Mouse (Mus musculus): ENCODE measurements at regions not wholly inside any gene's neighbourhood (a gene's known extent, or its start where the extent isn't known, plus 50 kb on each side); places are given as distances from the start of the nearest gene placed in this dataset.

DNA sequence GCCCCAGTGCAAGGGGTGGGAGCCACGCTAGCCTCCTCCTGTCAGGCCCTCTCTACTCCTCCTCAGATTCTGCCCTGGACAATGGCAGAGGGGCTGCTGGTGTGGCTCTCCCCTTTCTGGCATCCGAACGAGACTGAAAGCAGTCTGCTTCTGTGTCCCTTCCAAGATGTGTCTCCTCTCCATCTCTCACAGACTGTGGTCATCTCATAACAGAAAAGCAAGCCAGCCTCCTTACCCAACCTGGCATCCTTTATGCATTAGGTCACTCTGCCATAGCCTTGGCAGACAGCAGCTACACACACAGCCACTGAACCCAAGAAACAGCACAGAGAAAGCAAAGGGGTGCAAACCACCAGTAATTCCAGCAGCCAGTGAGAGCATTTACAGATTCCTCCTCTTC lies 213.2 kb downstream of the Mroh4 start:
- H3K9me3 ChIP-seq (replicated peaks; ENCODE audit: low read length) = peaks cover 83% of the 10 kb centered on the region
- no peaks in the 10 kb centered on the region for H3K27me3 ChIP-seq (replicated peaks)
- dilution Hi-C loops (cut with MboI; ENCODE audit: extremely low pct_ligation_motif_present, extremely low pct_unique_long_range_greater_than_20kb, low sequenced_read_pairs) = no loop called here
- no peak for DNase-seq (ENCODE audit: extremely low read depth)
- no peak for TF ChIP-seq CTCF (conservative IDR thresholded peaks at IDR 0.05 in 1 of 2, IDR thresholded peaks at IDR 0.05 in 1 of 2; ENCODE audit: low read depth in 2 of 2, low read length in 2 of 2)
- no peak for TF ChIP-seq POLR2AphosphoS2 (IDR thresholded peaks at IDR 0.05; ENCODE audit: low read depth, low read length)
- TF ChIP-seq NELFE (IDR thresholded peaks at IDR 0.05; ENCODE audit: low read depth, low read length) = no peak
- TF ChIP-seq BHLHE40 (IDR thresholded peaks at IDR 0.05; ENCODE audit: low read depth, low read length) = no peak
- TF ChIP-seq MAZ (IDR thresholded peaks at IDR 0.05; ENCODE audit: low read depth, low read length) = no peak
- no peak for TF ChIP-seq USF2 (conservative IDR thresholded peaks at IDR 0.05; ENCODE audit: low read depth, low read length)
- no peak for TF ChIP-seq JUN (IDR thresholded peaks at IDR 0.05; ENCODE audit: insufficient read depth, low read depth, low read length)
- no peak for TF ChIP-seq EP300 (IDR thresholded peaks at IDR 0.05; ENCODE audit: low read length)
- TF ChIP-seq MXI1 (IDR thresholded peaks at IDR 0.05; ENCODE audit: low read depth, low read length) = no peak
- no peak for TF ChIP-seq SIN3A (IDR thresholded peaks at IDR 0.05; ENCODE audit: low read length)
- TF ChIP-seq JUND (conservative IDR thresholded peaks at IDR 0.05; ENCODE audit: low read depth, low read length) = no peak
- no peak for TF ChIP-seq RCOR1 (conservative IDR thresholded peaks at IDR 0.05; ENCODE audit: low read depth, low read length)
- no peak for TF ChIP-seq PAX5 (IDR thresholded peaks at IDR 0.05; ENCODE audit: low read length)
- TF ChIP-seq ZKSCAN1 (IDR thresholded peaks at IDR 0.05; ENCODE audit: borderline replicate concordance, low read depth, low read length) = no peak
- H3K9ac ChIP-seq (ENCODE audit: insufficient read depth, low read depth) = no peak overlapping the region
- H3K4me2 ChIP-seq (ENCODE audit: insufficient read depth, low read depth, poor library complexity, severe bottlenecking) = no peak overlapping the region
- H3K4me3 ChIP-seq (replicated peaks in 1 of 3; ENCODE audit: low read depth in 2 of 3, low read length in 2 of 3, poor library complexity in 1 of 3) = no peak overlapping the region
- H3K27ac ChIP-seq (ENCODE audit: insufficient read depth, low read depth) = no peak overlapping the region
- H3K4me1 ChIP-seq (ENCODE audit: control insufficient read depth in 1 of 2, insufficient read depth in 2 of 2) = no peaks in the 10 kb centered on the region
- H3K36me3 ChIP-seq (replicated peaks in 1 of 2; ENCODE audit: control insufficient read depth in 1 of 2, insufficient read depth in 1 of 2, low read length in 1 of 2) = no peaks in the 10 kb centered on the region
- in situ Hi-C loops (cut with MboI; ENCODE audit: low pct_ligation_motif_present, low pct_unique_long_range_greater_than_20kb, low sequenced_read_pairs) = no loop called here
- H3K79me2 ChIP-seq (replicated peaks; ENCODE audit: control insufficient read depth, extremely low read depth, insufficient read depth, poor library complexity, severe bottlenecking) = no peaks in the 10 kb centered on the region

DNA sequence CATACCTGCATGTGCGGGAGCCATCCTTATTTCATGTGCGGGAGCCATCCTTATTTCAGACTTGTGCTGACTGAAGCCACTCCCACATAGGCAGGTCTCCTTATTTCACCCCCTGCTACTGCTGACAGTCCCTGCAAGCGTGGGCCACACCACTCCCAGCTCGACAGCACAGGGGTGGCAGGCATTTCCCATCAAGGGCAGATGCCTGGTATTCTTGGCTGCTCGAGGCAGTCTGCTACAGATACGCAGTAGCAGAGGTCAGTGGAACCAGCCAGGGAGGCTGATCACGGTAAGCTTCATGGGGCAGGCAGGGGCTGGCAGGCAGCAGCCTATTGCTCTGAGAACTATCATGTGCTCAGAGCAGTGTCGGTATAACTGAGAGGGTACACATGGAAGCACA lies 215.6 kb downstream of the Mroh4 start:
- H3K4me3 ChIP-seq (replicated peaks in 1 of 3; ENCODE audit: low read depth in 2 of 3, low read length in 2 of 3, poor library complexity in 1 of 3) = no peak overlapping the region
- no peaks in the 10 kb centered on the region for H3K36me3 ChIP-seq (replicated peaks in 1 of 2; ENCODE audit: control insufficient read depth in 1 of 2, insufficient read depth in 1 of 2, low read length in 1 of 2)
- H3K79me2 ChIP-seq (replicated peaks; ENCODE audit: control insufficient read depth, extremely low read depth, insufficient read depth, poor library complexity, severe bottlenecking) = no peaks in the 10 kb centered on the region
- TF ChIP-seq TBP (conservative IDR thresholded peaks at IDR 0.05; ENCODE audit: low read depth, low read length) (no peak), MAFK (IDR thresholded peaks at IDR 0.05; ENCODE audit: insufficient replicate concordance, low read length) (no peak), USF2 (conservative IDR thresholded peaks at IDR 0.05; ENCODE audit: low read depth, low read length) (no peak), POLR2A (IDR thresholded peaks at IDR 0.05; ENCODE audit: low read depth, low read length) (no peak), SMC3 (IDR thresholded peaks at IDR 0.05; ENCODE audit: low read depth, low read length) (no peak), E2F4 (IDR thresholded peaks at IDR 0.05; ENCODE audit: insufficient replicate concordance, low read depth, low read length) (no peak), MYC (IDR thresholded peaks at IDR 0.05; ENCODE audit: low read depth, low read length) (no peak), CTCF (conservative IDR thresholded peaks at IDR 0.05 in 1 of 2, IDR thresholded peaks at IDR 0.05 in 1 of 2; ENCODE audit: low read depth in 2 of 2, low read length in 2 of 2) (no peak), BHLHE40 (IDR thresholded peaks at IDR 0.05; ENCODE audit: low read depth, low read length) (no peak), POLR2AphosphoS2 (IDR thresholded peaks at IDR 0.05; ENCODE audit: low read depth, low read length) (no peak), MXI1 (IDR thresholded peaks at IDR 0.05; ENCODE audit: low read depth, low read length) (no peak), IRF4 (IDR thresholded peaks at IDR 0.05; ENCODE audit: low read depth, low read length) (no peak), PAX5 (IDR thresholded peaks at IDR 0.05; ENCODE audit: low read length) (no peak), JUND (conservative IDR thresholded peaks at IDR 0.05; ENCODE audit: low read depth, low read length) (no peak), MAZ (IDR thresholded peaks at IDR 0.05; ENCODE audit: low read depth, low read length) (no peak), ELF1 (IDR thresholded peaks at IDR 0.05; ENCODE audit: low read depth, low read length) (no peak), NELFE (IDR thresholded peaks at IDR 0.05; ENCODE audit: low read depth, low read length) (no peak), SIN3A (IDR thresholded peaks at IDR 0.05; ENCODE audit: low read length) (no peak), CHD1 (IDR thresholded peaks at IDR 0.05; ENCODE audit: low read depth, low read length) (no peak), JUN (IDR thresholded peaks at IDR 0.05; ENCODE audit: insufficient read depth, low read depth, low read length) (no peak)
- H3K27me3 ChIP-seq (replicated peaks) = no peaks in the 10 kb centered on the region
- in situ Hi-C loops (cut with MboI; ENCODE audit: low pct_ligation_motif_present, low pct_unique_long_range_greater_than_20kb, low sequenced_read_pairs) = no loop called here
- DNase-seq (ENCODE audit: extremely low read depth) = no peak
- dilution Hi-C loops (cut with MboI; ENCODE audit: extremely low pct_ligation_motif_present, extremely low pct_unique_long_range_greater_than_20kb, low sequenced_read_pairs) = no loop called here
- no peak overlapping the region for H3K27ac ChIP-seq (ENCODE audit: insufficient read depth, low read depth)
- no peak overlapping the region for H3K4me2 ChIP-seq (ENCODE audit: insufficient read depth, low read depth, poor library complexity, severe bottlenecking)
- H3K9me3 ChIP-seq (replicated peaks; ENCODE audit: low read length) = peaks cover 92% of the 10 kb centered on the region
- H3K4me1 ChIP-seq (ENCODE audit: control insufficient read depth in 1 of 2, insufficient read depth in 2 of 2) = no peaks in the 10 kb centered on the region
- no peak overlapping the region for H3K9ac ChIP-seq (ENCODE audit: insufficient read depth, low read depth)
